Mouse (Mus musculus) liver, embryonic 14.5 days (tissue): Measurements from ENCODE around the gene Lmx1b. TPM values are rescaled to one million over a fixed set of nuclear protein-coding genes. Genes with fewer than 3 reads are reported as not detected.
A peak's percentile ranks its signal among the peaks of the same experiment; 100 is the strongest.

Experiments used
- ATAC-seq: fragments of 200-750 bp; cut with Nextera tagmentation; 2 replicates; pipeline ENCODE4 v1.8.0; 2017; ENCODE audit warnings: moderate number of reproducible peaks, mild to moderate bottlenecking, moderate library complexity; ENCODE audit not compliant: insufficient read depth
- DNase-seq, 3 experiments: peaks; one replicate each; pipeline ENCODE4 v3.0.0-alpha.2; 2012 to 2013; ENCODE audit warnings: low read depth in 3 of 3, low spot score in 3 of 3
- H3K27ac ChIP-seq: fragments of 300-500 bp; sonication (generic); 2 replicates; pipeline ENCODE4 v1.5.1; 2014; ENCODE audit warnings: moderate library complexity, mild to moderate bottlenecking, control low read depth, inconsistent platforms
- H3K27me3 ChIP-seq: fragments of 300-500 bp; sonication (generic); 2 replicates; pipeline ENCODE4 v1.6.1; 2014; ENCODE audit warnings: mild to moderate bottlenecking, low read length, moderate library complexity; ENCODE audit not compliant: control insufficient read depth, insufficient read depth
- H3K36me3 ChIP-seq: fragments of 300-500 bp; sonication (generic); replicated peaks from 2 replicates; pipeline ENCODE4 v1.6.1; 2014; ENCODE audit warnings: low read depth; ENCODE audit not compliant: control insufficient read depth, insufficient read depth
- H3K4me1 ChIP-seq, 2 experiments: fragments of 200-500 bp in 1 of 2; fragments of 300-500 bp in 1 of 2; sonication (generic) in 1 of 2; replicated peaks; 2 replicates each; pipeline ENCODE4 v1.6.1; 2012 to 2014; ENCODE audit warnings: antibody characterized with exemption in 1 of 2, inconsistent platforms in 1 of 2, low read length in 1 of 2; ENCODE audit not compliant: control insufficient read depth in 2 of 2, insufficient read depth in 2 of 2
- H3K4me2 ChIP-seq: fragments of 300-500 bp; sonication (generic); 2 replicates; pipeline ENCODE4 v1.6.1; 2014; ENCODE audit warnings: low read depth, mild to moderate bottlenecking, control low read depth, moderate library complexity
- H3K4me3 ChIP-seq, 2 experiments: fragments of 200-500 bp in 1 of 2; fragments of 300-500 bp in 1 of 2; sonication (generic) in 1 of 2; 2 replicates each; pipeline ENCODE4 v1.5.1; 2012 to 2014; ENCODE audit warnings: low read depth in 2 of 2, low read length in 2 of 2, mild to moderate bottlenecking in 2 of 2, control low read depth in 1 of 2, inconsistent platforms in 1 of 2, moderate library complexity in 1 of 2; ENCODE audit not compliant: insufficient read depth in 1 of 2
- H3K9ac ChIP-seq: fragments of 300-500 bp; sonication (generic); replicated peaks from 2 replicates; pipeline ENCODE4 v1.6.1; 2014; ENCODE audit warnings: mild to moderate bottlenecking, control low read depth, moderate library complexity
- H3K9me3 ChIP-seq: fragments of 300-500 bp; sonication (generic); 2 replicates; pipeline ENCODE4 v1.6.1; 2016; ENCODE audit warnings: low read length, mixed read lengths; ENCODE audit not compliant: control insufficient read depth
- CTCF ChIP-seq: IDR thresholded peaks from 2 replicates; pipeline ENCODE4 v1.5.1; 2016; ENCODE audit warnings: antibody characterized with exemption, low read depth, control low read depth
- EP300 ChIP-seq: IDR thresholded peaks from 2 replicates; pipeline ENCODE4 v1.6.1; 2016; ENCODE audit warnings: antibody characterized with exemption, low read depth
- WGBS: fragments of 180-500 bp; shearing (Covaris S2); extraction: QIAGEN DNeasy Blood & Tissue Kit; methylation state at CpG from one replicate; pipeline ENCODE4 v1.1.7; 2014; ENCODE audit not compliant: insufficient replicate concordance; 5-methylcytosine and 5-hydroxymethylcytosine counted together
- polyA plus RNA-seq, 2 experiments: library from polyadenylated mRNA; depleted of rRNA in 1 of 2; stranded (reverse) in 1 of 2; unstranded in 1 of 2; fragments of >200 nt; fragmentation: Nextera tagmentation in 1 of 2; extraction: Ambion mirVana in 1 of 2; gene quantifications; 2 replicates each; pipeline versions ENCODE4 v1.2.1 to v1.2.3; 2012 to 2014

Gene Lmx1b
- polyA plus RNA-seq, 2 experiments, result 0.06 TPM; not detected in 1

GRCm38 (mm10) chr2:33682219-33682618, 41.9 kb upstream of the Lmx1b start:
- Histone ChIP-seq H3K27me3 (no peaks in the 10 kb centered on the region), H3K4me2 (no peak overlapping the region)
- whole genome bisulfite sequencing, result 14% methylated on average over 4 of the region's 4 CpGs

GRCm38 (mm10) chr2:33678950-33679654, 38.8 kb upstream of the Lmx1b start:
- Histone ChIP-seq H3K27me3 (no peaks in the 10 kb centered on the region), H3K4me2 (no peak overlapping the region), H3K9ac (no peak overlapping the region), H3K4me3 (no peak overlapping the region), H3K36me3 (no peaks in the 10 kb centered on the region), H3K27ac (no peak overlapping the region), H3K4me1 (no peaks in the 10 kb centered on the region), H3K9me3 (no peaks in the 10 kb centered on the region)
- 63% methylated on average over 12 of the region's 12 CpGs for WGBS
- ATAC-seq, result no peak
- TF ChIP-seq CTCF, result no peak
- TF ChIP-seq EP300, result no peak
- DNase-seq, result no peak

More at GRCm38 (mm10) chr2:33682219-33682618, 41.9 kb upstream of the Lmx1b start:
- no peak overlapping the region for H3K9ac ChIP-seq
- TF ChIP-seq CTCF (peak; percentile 91), EP300 (no peak)
- H3K9me3 ChIP-seq, result no peaks in the 10 kb centered on the region
- H3K27ac ChIP-seq, result no peak overlapping the region
- DNase-seq, result no peak
- no peaks in the 10 kb centered on the region for H3K36me3 ChIP-seq
- no peak overlapping the region for H3K4me3 ChIP-seq
- no peaks in the 10 kb centered on the region for H3K4me1 ChIP-seq
- no peak for ATAC-seq

DNA sequence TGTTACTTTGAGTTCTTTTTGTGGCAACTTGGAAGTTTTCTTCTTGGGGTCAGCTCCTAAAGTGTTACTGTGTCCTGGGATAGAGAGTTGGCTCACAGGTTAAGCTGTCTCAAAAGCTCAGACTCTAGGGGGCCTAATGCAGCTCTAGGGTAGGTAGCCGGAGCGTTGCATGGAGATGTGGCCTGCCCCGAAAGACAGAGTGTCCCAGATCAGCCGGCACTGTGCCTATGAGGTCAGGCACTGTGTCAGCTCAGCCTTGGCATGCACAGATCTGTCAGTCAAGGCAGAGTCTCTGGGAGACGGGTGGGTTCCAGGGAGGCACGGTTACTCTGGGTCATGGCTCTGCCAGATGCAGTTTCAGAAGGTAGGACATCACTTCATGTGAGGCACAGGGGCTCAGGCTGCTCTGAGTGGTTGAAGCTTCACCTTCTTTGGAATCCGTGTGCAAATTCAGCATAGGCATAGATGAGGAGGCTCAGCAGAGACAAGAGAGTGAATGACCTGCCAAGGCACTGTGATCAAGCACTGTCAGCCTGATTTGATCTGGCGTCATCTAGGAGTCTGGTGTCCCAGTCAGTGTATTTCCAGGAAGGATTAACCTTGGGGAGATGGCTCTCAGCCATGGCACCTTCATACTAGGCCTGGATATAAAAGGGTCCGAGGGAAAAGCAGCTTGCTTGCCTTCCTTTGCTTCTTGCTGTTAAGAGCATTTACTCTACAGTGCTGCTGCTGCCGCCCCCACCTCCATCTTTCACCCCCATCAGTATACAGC, 32.6 kb upstream of the Lmx1b start:
- Histone ChIP-seq H3K27me3 (no peaks in the 10 kb centered on the region), H3K4me3 (no peak overlapping the region), H3K4me2 (no peak overlapping the region), H3K36me3 (no peaks in the 10 kb centered on the region), H3K9ac (no peak overlapping the region), H3K4me1 (no peaks in the 10 kb centered on the region), H3K27ac (no peak overlapping the region), H3K9me3 (no peaks in the 10 kb centered on the region)
- TF ChIP-seq EP300 (no peak), CTCF (no peak)
- WGBS, result 56% methylated on average over 10 of the region's 10 CpGs
- ATAC-seq, result no peak
- DNase-seq, result no peak

- H3K27me3 ChIP-seq, result no peaks in the 10 kb centered on the region
- H3K9me3 ChIP-seq, result no peaks in the 10 kb centered on the region
- no peak overlapping the region for H3K4me2 ChIP-seq
- no peaks in the 10 kb centered on the region for H3K4me1 ChIP-seq
- no peak overlapping the region for H3K9ac ChIP-seq
- ATAC-seq (no peak), DNase-seq (no peak)
- TF ChIP-seq CTCF (no peak), EP300 (no peak)
- no peak overlapping the region for H3K27ac ChIP-seq
- no peaks in the 10 kb centered on the region for H3K36me3 ChIP-seq
- 55% methylated on average over 6 of the region's 6 CpGs for WGBS
- no peak overlapping the region for H3K4me3 ChIP-seq
Observed at GRCm38 (mm10) chr2:33668741-33669140, 28.4 kb upstream of the Lmx1b start.

DNA sequence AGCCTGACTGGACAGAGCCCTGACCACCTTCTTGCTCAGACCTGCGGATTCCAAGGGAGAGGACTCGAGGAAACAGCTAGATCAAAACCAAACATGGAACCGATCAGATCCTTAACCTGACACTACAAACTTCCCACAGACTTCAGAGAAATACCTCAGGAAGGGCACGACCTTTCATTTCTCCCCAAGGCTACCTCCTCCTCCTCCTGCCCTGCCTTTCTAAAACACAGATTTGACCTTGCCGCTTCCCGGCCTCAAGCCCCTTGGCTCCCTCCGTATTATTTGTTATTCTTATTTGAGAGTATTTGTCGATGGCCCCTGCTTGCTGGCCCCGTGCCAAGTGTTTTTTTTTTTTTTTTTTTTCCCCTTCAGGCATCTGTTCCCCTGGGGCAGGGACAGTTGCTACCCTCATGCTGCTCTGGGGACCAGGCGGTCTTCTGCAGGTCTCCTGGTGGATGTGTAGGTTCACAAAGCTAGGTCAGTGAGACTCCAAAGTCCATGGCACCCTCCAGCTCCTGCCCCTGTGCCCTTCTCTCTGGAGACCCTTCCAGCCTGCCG, 26.2 kb upstream of the Lmx1b start:
- 38% methylated on average over 11 of the region's 11 CpGs for WGBS
- no peak for ATAC-seq
- TF ChIP-seq EP300 (no peak), CTCF (no peak)
- no peaks in the 10 kb centered on the region for H3K9me3 ChIP-seq
- no peaks in the 10 kb centered on the region for H3K27me3 ChIP-seq
- H3K4me3 ChIP-seq, result no peak overlapping the region
- no peak for DNase-seq
- H3K4me2 ChIP-seq, result no peak overlapping the region
- H3K36me3 ChIP-seq, result no peaks in the 10 kb centered on the region
- no peaks in the 10 kb centered on the region for H3K4me1 ChIP-seq
- H3K9ac ChIP-seq, result no peak overlapping the region
- no peak overlapping the region for H3K27ac ChIP-seq
